In genomic region chr17:15376494-15377181, GRCm38 (mm10) we compare ENCODE assay signal across 9 mouse cellular contexts. TPM values are rescaled to one million over a fixed set of nuclear protein-coding genes. Genes with fewer than 3 reads are reported as not detected.
DNase-seq lines count a peak whose midpoint lies in the region; ATAC-seq and TF ChIP-seq lines count a peak whose summit lies in the region.
"Had no signal": no experiment of that assay in that cellular context is flagged by ENCODE, and none has a peak within 500 bp of the region (broad histone marks: within the 10 kb centered on the region; RNA-seq: fewer than 3 reads in every experiment).

Gene Dll1 (minus strand): TSS chr17:15376872.

- no peak for TF ChIP-seq POLR2A in cerebellum, adult 2 months (IDR thresholded peaks at IDR 0.05; ENCODE audit: borderline replicate concordance, insufficient read depth, low read length)

- 1% methylated on average over 36 of the region's 36 CpGs for WGBS in cerebellum, adult 2 months
- WGBS in lung, postnatal 0 days, result 3% methylated on average over 35 of the region's 36 CpGs
- under 1% methylated on average over 36 of the region's 36 CpGs for WGBS in embryonic facial prominence, embryonic 13.5 days
- under 1% methylated on average over 36 of the region's 36 CpGs for whole genome bisulfite sequencing in hindbrain, embryonic 12.5 days
- WGBS in macrophage (ENCODE audit: missing documents), result 8% methylated on average over 36 of the region's 36 CpGs

- H3K9me3 ChIP-seq in lung, postnatal 0 days (ENCODE audit: low read length), result no peaks in the 10 kb centered on the region
- no peaks in the 10 kb centered on the region for H3K9me3 ChIP-seq in embryonic facial prominence, embryonic 13.5 days
- no peaks in the 10 kb centered on the region for H3K9me3 ChIP-seq in hindbrain, embryonic 12.5 days (replicated peaks)

- no peak for TF ChIP-seq CTCF in cerebellum, adult 2 months (IDR thresholded peaks at IDR 0.05; ENCODE audit: borderline replicate concordance, insufficient read depth, low read depth, low read length)
- TF ChIP-seq CTCF in lung, postnatal 0 days (IDR thresholded peaks at IDR 0.05), result peak; percentile 25

- no peaks in the 10 kb centered on the region for H3K36me3 ChIP-seq in lung, postnatal 0 days (ENCODE audit: insufficient read depth, low read length)
- no peaks in the 10 kb centered on the region for H3K36me3 ChIP-seq in embryonic facial prominence, embryonic 13.5 days
- H3K36me3 ChIP-seq in hindbrain, embryonic 12.5 days, result no peaks in the 10 kb centered on the region
- H3K36me3 ChIP-seq in macrophage (ENCODE audit: inconsistent target), result no peaks in the 10 kb centered on the region

- no peak for TF ChIP-seq EP300 in lung, postnatal 0 days (IDR thresholded peaks at IDR 0.05)

- H3K27ac ChIP-seq in cerebellum, adult 2 months (ENCODE audit: insufficient read depth, low read length), result no peak within 1 kb of the TSS
- peak within 1 kb of the TSS; percentile 66; the same call in 1 of the 2 replicates for H3K27ac ChIP-seq in lung, postnatal 0 days (ENCODE audit: low read length)
- 0 out of 2 replicates have a peak within 1 kb of the TSS, but pooled peaks have one; percentile 16 for H3K27ac ChIP-seq in embryonic facial prominence, embryonic 13.5 days
- peak within 1 kb of the TSS; percentile 98 for H3K27ac ChIP-seq in hindbrain, embryonic 12.5 days
- no peak within 1 kb of the TSS for H3K27ac ChIP-seq in macrophage

- peaks cover 2% of the 10 kb centered on the region; the same call in 1 of the 2 replicates for H3K27me3 ChIP-seq in cerebellum, adult 2 months (ENCODE audit: control insufficient read depth, insufficient read depth, low read length)
- peaks cover 51% of the 10 kb centered on the region for H3K27me3 ChIP-seq in lung, postnatal 0 days (replicated peaks; ENCODE audit: insufficient read depth, low read length)
- H3K27me3 ChIP-seq in embryonic facial prominence, embryonic 13.5 days, result peaks cover 98% of the 10 kb centered on the region
- peaks cover 38% of the 10 kb centered on the region for H3K27me3 ChIP-seq in hindbrain, embryonic 12.5 days

- peak within 1 kb of the TSS; percentile 53 for H3K4me3 ChIP-seq in cerebellum, adult 2 months (replicated peaks; ENCODE audit: insufficient read depth, low read depth, low read length)
- H3K4me3 ChIP-seq in lung, postnatal 0 days (ENCODE audit: low read depth, low read length), result peak within 1 kb of the TSS; percentile 69
- peak within 1 kb of the TSS; percentile 59 for H3K4me3 ChIP-seq in embryonic facial prominence, embryonic 13.5 days
- peak within 1 kb of the TSS; percentile 79 for H3K4me3 ChIP-seq in hindbrain, embryonic 12.5 days
- peak within 1 kb of the TSS; percentile 57; the same call in 1 of the 2 replicates for H3K4me3 ChIP-seq in macrophage (ENCODE audit: inconsistent target)

- H3K9ac ChIP-seq in lung, postnatal 0 days (replicated peaks; ENCODE audit: low read depth), result peak within 1 kb of the TSS; percentile 51
- peak within 1 kb of the TSS; percentile 70 for H3K9ac ChIP-seq in embryonic facial prominence, embryonic 13.5 days
- peak within 1 kb of the TSS; percentile 89 for H3K9ac ChIP-seq in hindbrain, embryonic 12.5 days

- no peaks in the 10 kb centered on the region for H3K79me2 ChIP-seq in macrophage (ENCODE audit: inconsistent target)

- H3K4me2 ChIP-seq in lung, postnatal 0 days (replicated peaks; ENCODE audit: low read depth, low read length), result peak within 1 kb of the TSS; percentile 99
- H3K4me2 ChIP-seq in embryonic facial prominence, embryonic 13.5 days, result peak within 1 kb of the TSS; percentile 99
- peak within 1 kb of the TSS; percentile 85 for H3K4me2 ChIP-seq in hindbrain, embryonic 12.5 days (replicated peaks)

- H3K4me1 ChIP-seq in cerebellum, adult 2 months (ENCODE audit: control insufficient read depth, insufficient read depth, low read length), result no peaks in the 10 kb centered on the region
- H3K4me1 ChIP-seq in lung, postnatal 0 days (ENCODE audit: insufficient read depth, low read depth, low read length), result peaks cover 10% of the 10 kb centered on the region; the same call in 1 of the 2 replicates
- peaks cover 51% of the 10 kb centered on the region for H3K4me1 ChIP-seq in embryonic facial prominence, embryonic 13.5 days
- H3K4me1 ChIP-seq in hindbrain, embryonic 12.5 days, result peaks cover 76% of the 10 kb centered on the region

- ATAC-seq in cerebellum, adult (ENCODE audit: insufficient number of reproducible peaks, low FRiP score, low TSS enrichment), result no peak
- ATAC-seq in lung, postnatal 0 days, result no peak; the same call in 1 of the 2 replicates
- no peak; the same call in 1 of the 2 replicates for ATAC-seq in embryonic facial prominence, embryonic 13.5 days (ENCODE audit: insufficient number of reproducible peaks, insufficient read depth, low FRiP score, low TSS enrichment, low read depth)
- peak; percentile 42 for ATAC-seq in hindbrain, embryonic 12.5 days (ENCODE audit: low FRiP score)

- peak; percentile 40 for DNase-seq in cerebellum, adult 2 months
- no peak for DNase-seq in lung, postnatal 0 days (ENCODE audit: low spot score)
- DNase-seq in lung, adult 18-20 months, result no peak
- DNase-seq in thymus, adult 18-20 months, result no peak

RNA-seq across cellular contexts. Expression of gene Dll1, which starts in this region (rescaled TPM):
- polyA plus RNA-seq in cerebellum, adult 2 months (2012; rRNA removed), result 5.2 and 6.2 TPM in 2 replicates
- polyA plus RNA-seq in lung, postnatal 0 days (2015; fragmentation: Nextera tagmentation; extraction: Ambion mirVana), result 8.2 and 9.4 TPM in 2 replicates
- polyA plus RNA-seq in embryonic facial prominence, embryonic 13.5 days (2015; fragmentation: Nextera tagmentation; extraction: Ambion mirVana), result 4.0 and 5.1 TPM in 2 replicates
- 61.9 and 65.5 TPM in 2 replicates for polyA plus RNA-seq in hindbrain, embryonic 12.5 days (2016; fragmentation: Nextera tagmentation; extraction: Ambion mirVana)
- 10 to 100 TPM in 1 of 26 experiments, 1 to 10 TPM in 10, under 1 TPM in 7, not detected in 8; 0.25 to 11.9 (median 1.4) TPM for total RNA-seq in macrophage (2018; cell fraction: chromatin; rRNA removed)
- total RNA-seq in macrophage (2018; cell fraction: cytosol; rRNA removed), result 1 to 10 TPM in 1 of 26 experiments, under 1 TPM in 23, not detected in 2; 0.10 to 4.3 (median 0.40) TPM
- total RNA-seq in macrophage (2018; cell fraction: nucleus; rRNA removed), result 10 to 100 TPM in 2 of 26 experiments, 1 to 10 TPM in 12, under 1 TPM in 8, not detected in 4; 0.28 to 21.2 (median 1.9) TPM
- polyA plus RNA-seq in macrophage (2018), result 0.17 to 0.38 TPM in 2 of 3 replicates, not detected in the other
- total RNA-seq: MEL had no signal

Comparison
In these comparisons a context has a peak if more than half of its experiments do, and no peak if none do; other contexts are left out.
1. DNase-seq: peak in cerebellum, adult 2 months (2 of 2); none in lung, postnatal 0 days (single experiment), lung, adult 18-20 months (0 of 2) and thymus, adult 18-20 months (0 of 2).
2. H3K27ac ChIP-seq: peak in lung, postnatal 0 days (single experiment), embryonic facial prominence, embryonic 13.5 days (single experiment) and hindbrain, embryonic 12.5 days (single experiment); none in cerebellum, adult 2 months (single experiment) and macrophage (single experiment).
3. Peak in every context shown above with its lines, with median percentiles within 50 percentile points of each other: H3K4me3 ChIP-seq, H3K4me2 ChIP-seq and H3K9ac ChIP-seq.